Mouse (Mus musculus): ENCODE data around the gene Hoxd13. TPM values are rescaled to one million over a fixed set of nuclear protein-coding genes. Genes with fewer than 3 reads are reported as not detected.

The Hoxd13 gene
- polyA plus RNA-seq, 1 experiment from 2014 or later = not detected

- TF ChIP-seq EP300 (IDR thresholded peaks at IDR 0.05; ENCODE audit: low read depth) (no peak), CTCF (IDR thresholded peaks at IDR 0.05; ENCODE audit: low read depth) (no peak)
- no peak within 1 kb of the TSS for H3K9ac ChIP-seq (replicated peaks)
These were observed 43.9 kb downstream of the Hoxd13 start, which contains the start of the genes Hoxd3 and Hoxd4 for GRCm38 (mm10) chr2:74711721-74712621. Gene Hoxd3 (plus strand): TSS chr2:74711927. Gene Hoxd4 (plus strand): TSS chr2:74711929.

DNA sequence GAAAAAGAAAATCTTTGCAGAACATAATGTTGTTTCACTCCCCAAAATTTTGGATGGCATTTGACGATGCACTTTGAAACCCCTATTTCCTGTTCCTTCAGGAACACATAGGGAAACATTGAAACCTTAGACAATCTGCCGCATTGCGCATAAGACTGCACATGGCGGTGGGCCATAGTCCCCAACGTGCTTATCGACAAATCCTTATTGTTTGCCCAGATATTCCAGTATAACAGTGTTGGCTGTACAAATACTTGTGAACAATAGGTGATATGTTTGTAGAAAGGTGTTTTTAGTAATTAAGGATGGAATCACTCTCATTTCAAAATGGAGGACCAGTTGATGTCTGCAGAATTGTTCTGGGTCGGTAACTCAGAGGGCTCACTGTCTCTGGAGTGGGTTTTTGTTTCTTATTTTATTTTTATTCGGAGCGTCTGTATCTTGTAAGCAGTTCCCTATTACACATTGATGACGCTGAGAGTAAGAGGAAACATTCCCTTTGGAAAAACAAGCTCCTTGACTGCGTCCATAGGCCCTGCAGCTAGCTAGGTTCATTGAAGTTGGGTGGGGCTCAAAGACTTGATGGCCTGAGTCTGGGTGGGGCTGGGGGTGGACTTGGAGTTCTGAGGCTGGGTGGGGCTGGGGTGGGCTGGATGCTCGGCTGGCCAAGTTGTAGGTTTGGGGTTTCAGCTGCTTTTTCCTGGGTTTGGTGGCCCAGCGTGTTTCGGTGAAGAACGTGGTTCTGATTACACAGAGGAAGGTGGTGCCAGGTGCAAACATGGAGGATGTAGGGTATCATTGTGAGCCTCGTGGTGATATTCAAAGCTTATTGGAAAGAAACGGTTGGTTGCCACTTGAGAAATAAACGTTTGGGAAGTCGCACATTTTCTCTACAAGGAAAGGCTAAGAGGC, 45.4 kb downstream of the Hoxd13 start:
- H3K4me2 ChIP-seq (ENCODE audit: low read depth, low read length) = no peak overlapping the region
- H3K36me3 ChIP-seq (replicated peaks; ENCODE audit: insufficient read depth, low read length) = no peaks in the 10 kb centered on the region
- no peak overlapping the region for H3K4me3 ChIP-seq (ENCODE audit: low read depth, low read length)
- DNase-seq (no peak), ATAC-seq (no peak)
- no peak for TF ChIP-seq EP300 (IDR thresholded peaks at IDR 0.05; ENCODE audit: low read depth)
- no peak for TF ChIP-seq CTCF (IDR thresholded peaks at IDR 0.05; ENCODE audit: low read depth)
- no peaks in the 10 kb centered on the region for H3K9me3 ChIP-seq (ENCODE audit: low read length)
- no peak overlapping the region for H3K27ac ChIP-seq (ENCODE audit: low read depth)
- no peak overlapping the region for H3K9ac ChIP-seq (replicated peaks)
- H3K27me3 ChIP-seq (ENCODE audit: insufficient read depth, low read length) = peaks cover 88% of the 10 kb centered on the region
- 11% methylated on average over 19 of the region's 19 CpGs for WGBS (ENCODE audit: insufficient replicate concordance)
- H3K4me1 ChIP-seq (ENCODE audit: insufficient read depth) = peaks cover 7% of the 10 kb centered on the region

More at GRCm38 (mm10) chr2:74711721-74712621, 43.9 kb downstream of the Hoxd13 start, which contains the start of the genes Hoxd3 and Hoxd4:
- peak within 1 kb of the TSS; percentile 36; the same call in 1 of the 2 replicates for H3K4me3 ChIP-seq (ENCODE audit: low read depth, low read length)
- no peak for ATAC-seq
- H3K9me3 ChIP-seq (ENCODE audit: low read length) = no peaks in the 10 kb centered on the region
- under 1% methylated on average over 55 of the region's 65 CpGs for WGBS (ENCODE audit: insufficient replicate concordance)
- peak within 1 kb of the TSS; percentile 34 for H3K4me2 ChIP-seq (ENCODE audit: low read depth, low read length)
- H3K27me3 ChIP-seq (ENCODE audit: insufficient read depth, low read length) = peaks cover 98% of the 10 kb centered on the region
- H3K4me1 ChIP-seq (ENCODE audit: insufficient read depth) = peaks cover 7% of the 10 kb centered on the region
- H3K36me3 ChIP-seq (replicated peaks; ENCODE audit: insufficient read depth, low read length) = no peaks in the 10 kb centered on the region
- DNase-seq = no peak
- no peak within 1 kb of the TSS for H3K27ac ChIP-seq (ENCODE audit: low read depth)

- ATAC-seq = no peak
- no peak overlapping the region for H3K27ac ChIP-seq (ENCODE audit: low read depth)
- no peak overlapping the region for H3K4me2 ChIP-seq (ENCODE audit: low read depth, low read length)
- H3K36me3 ChIP-seq (replicated peaks; ENCODE audit: insufficient read depth, low read length) = no peaks in the 10 kb centered on the region
- WGBS (ENCODE audit: insufficient replicate concordance) = 11% methylated on average over 18 of the region's 18 CpGs
- DNase-seq = no peak
- no peak for TF ChIP-seq CTCF (IDR thresholded peaks at IDR 0.05; ENCODE audit: low read depth)
- TF ChIP-seq EP300 (IDR thresholded peaks at IDR 0.05; ENCODE audit: low read depth) = no peak
- peaks cover 83% of the 10 kb centered on the region for H3K27me3 ChIP-seq (ENCODE audit: insufficient read depth, low read length)
- no peaks in the 10 kb centered on the region for H3K9me3 ChIP-seq (ENCODE audit: low read length)
- H3K9ac ChIP-seq (replicated peaks) = no peak overlapping the region
- H3K4me3 ChIP-seq (ENCODE audit: low read depth, low read length) = no peak overlapping the region
- peaks cover 7% of the 10 kb centered on the region for H3K4me1 ChIP-seq (ENCODE audit: insufficient read depth)
These were observed 46.2 kb downstream of the Hoxd13 start for GRCm38 (mm10) chr2:74714156-74714789.

- DNase-seq (no peak), ATAC-seq (no peak)
- Histone ChIP-seq H3K4me2 (ENCODE audit: low read depth, low read length) (no peak overlapping the region), H3K27ac (ENCODE audit: low read depth) (no peak overlapping the region), H3K9me3 (ENCODE audit: low read length) (no peaks in the 10 kb centered on the region), H3K9ac (replicated peaks) (no peak overlapping the region), H3K36me3 (replicated peaks; ENCODE audit: insufficient read depth, low read length) (no peaks in the 10 kb centered on the region), H3K27me3 (ENCODE audit: insufficient read depth, low read length) (peaks cover 82% of the 10 kb centered on the region), H3K4me1 (ENCODE audit: insufficient read depth) (peaks cover 7% of the 10 kb centered on the region), H3K4me3 (ENCODE audit: low read depth, low read length) (no peak overlapping the region)
- 2% methylated on average over 14 of the region's 14 CpGs for WGBS (ENCODE audit: insufficient replicate concordance)
- TF ChIP-seq CTCF (IDR thresholded peaks at IDR 0.05; ENCODE audit: low read depth) = no peak
- no peak for TF ChIP-seq EP300 (IDR thresholded peaks at IDR 0.05; ENCODE audit: low read depth)
These were observed 46.8 kb downstream of the Hoxd13 start for GRCm38 (mm10) chr2:74714881-74715280.

DNA sequence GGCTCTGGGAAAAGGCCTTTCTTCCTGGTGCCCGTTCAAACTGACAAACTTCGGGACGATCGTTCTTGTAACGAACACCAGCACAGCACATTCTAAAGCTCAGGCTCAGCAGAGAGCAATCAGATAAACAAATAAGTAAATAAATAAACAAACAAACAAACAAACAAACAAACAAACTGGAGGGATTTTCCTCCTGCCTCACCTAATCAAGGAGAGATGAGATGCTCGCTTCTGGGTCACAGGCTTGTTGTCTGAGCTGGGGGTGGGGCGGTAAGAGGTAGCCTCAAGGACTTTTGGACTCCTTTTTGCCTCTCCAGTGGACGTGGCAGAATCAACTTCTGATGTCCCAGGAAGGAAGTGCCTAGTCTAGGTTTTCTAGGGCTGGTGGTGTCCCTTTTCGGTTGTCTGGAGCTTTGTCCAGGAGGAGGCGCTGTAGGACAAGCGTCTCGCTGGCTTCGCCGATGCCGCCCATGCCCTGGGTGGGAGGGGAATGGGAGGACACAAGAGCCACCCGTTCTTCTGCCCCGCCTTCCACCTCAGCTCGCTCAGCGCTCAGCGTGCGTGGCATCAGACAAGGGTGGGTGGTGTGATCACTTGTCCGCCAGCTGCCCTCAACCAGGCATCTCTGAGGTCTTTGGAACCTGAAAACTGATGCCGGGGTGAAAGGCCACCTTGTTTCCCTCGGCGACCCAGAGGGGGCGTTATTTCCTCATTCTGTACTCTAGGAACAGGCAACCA, 47.6 kb downstream of the Hoxd13 start:
- TF ChIP-seq EP300 (IDR thresholded peaks at IDR 0.05; ENCODE audit: low read depth) (no peak), CTCF (IDR thresholded peaks at IDR 0.05; ENCODE audit: low read depth) (peak; percentile 82)

More for the DNA sequence above, 47.6 kb downstream of the Hoxd13 start:
- WGBS (ENCODE audit: insufficient replicate concordance) = 4% methylated on average over 26 of the region's 26 CpGs
- Histone ChIP-seq H3K27me3 (ENCODE audit: insufficient read depth, low read length) (peaks cover 82% of the 10 kb centered on the region), H3K4me1 (ENCODE audit: insufficient read depth) (peaks cover 7% of the 10 kb centered on the region), H3K27ac (ENCODE audit: low read depth) (no peak overlapping the region), H3K36me3 (replicated peaks; ENCODE audit: insufficient read depth, low read length) (no peaks in the 10 kb centered on the region), H3K9ac (replicated peaks) (no peak overlapping the region), H3K4me2 (ENCODE audit: low read depth, low read length) (no peak overlapping the region), H3K9me3 (ENCODE audit: low read length) (no peaks in the 10 kb centered on the region), H3K4me3 (ENCODE audit: low read depth, low read length) (no peak overlapping the region)
- DNase-seq = peak; percentile 86
- ATAC-seq = peak; percentile 44; the same call in 1 of the 2 replicates

All from liver, postnatal 0 days (tissue).